Comparison of ENCODE assay signal across 20 mouse cellular contexts in genomic region chr11:88369898-88370297, GRCm38 (mm10).
DNase-seq lines count a peak whose midpoint lies in the region; ATAC-seq and TF ChIP-seq lines count a peak whose summit lies in the region.
"Had no signal": no experiment of that assay in that cellular context is flagged by ENCODE, and none has a peak within 500 bp of the region (broad histone marks: within the 10 kb centered on the region; RNA-seq: fewer than 3 reads in every experiment).

No protein-coding gene starts in this region.

- TF ChIP-seq CTCF in layer of hippocampus, adult 2 months (conservative IDR thresholded peaks at IDR 0.05): no peak

- no peak for DNase-seq in heart, embryonic 10.5 days (ENCODE audit: low spot score)
- peak; percentile 56 for DNase-seq in kidney, postnatal 10 days
- no peak for DNase-seq in kidney, adult 8-10 months
- DNase-seq in midbrain, embryonic 14.5 days: no peak
- no peak for DNase-seq in midbrain, embryonic 10.5 days (ENCODE audit: low spot score)
- peak; percentile 17 for DNase-seq in lung, postnatal 14 days
- no peak for DNase-seq in layer of hippocampus, adult 2 months (ENCODE audit: low spot score in 2 of 2)
- DNase-seq: cerebellum, adult 18-20 months; gastrocnemius, postnatal 14 days; kidney, adult 18-20 months; liver, postnatal 0 days; spleen, adult 18-20 months had no signal

- peaks cover 2% of the 10 kb centered on the region; the same call in 1 of the 2 replicates for H3K36me3 ChIP-seq in heart, embryonic 11.5 days (ENCODE audit: control insufficient read depth, insufficient read depth, low read length)
- H3K36me3 ChIP-seq in heart, embryonic 10.5 days: peaks cover 32% of the 10 kb centered on the region
- H3K36me3 ChIP-seq in midbrain, embryonic 14.5 days (ENCODE audit: control insufficient read depth, insufficient read depth, low read length): peaks cover 12% of the 10 kb centered on the region; the same call in 1 of the 2 replicates
- peaks cover 82% of the 10 kb centered on the region for H3K36me3 ChIP-seq in midbrain, embryonic 10.5 days
- H3K36me3 ChIP-seq: hindbrain, embryonic 15.5 days; stomach, embryonic 15.5 days had no signal

- no peak overlapping the region for H3K4me2 ChIP-seq in heart, embryonic 11.5 days
- H3K4me2 ChIP-seq in midbrain, embryonic 14.5 days (ENCODE audit: low read length): no peak overlapping the region
- H3K4me2 ChIP-seq: hindbrain, embryonic 15.5 days; limb, embryonic 13.5 days; midbrain, embryonic 12.5 days; stomach, embryonic 15.5 days had no signal

- H3K27me3 ChIP-seq in heart, embryonic 11.5 days (ENCODE audit: control insufficient read depth, insufficient read depth, low read length): no peaks in the 10 kb centered on the region
- H3K27me3 ChIP-seq in heart, embryonic 10.5 days (ENCODE audit: insufficient read depth, poor library complexity, severe bottlenecking): no peaks in the 10 kb centered on the region
- H3K27me3 ChIP-seq in midbrain, embryonic 14.5 days (ENCODE audit: control insufficient read depth, insufficient read depth, low read length): no peaks in the 10 kb centered on the region
- no peaks in the 10 kb centered on the region for H3K27me3 ChIP-seq in midbrain, embryonic 10.5 days (ENCODE audit: low read depth, poor library complexity, severe bottlenecking)
- H3K27me3 ChIP-seq: hindbrain, embryonic 15.5 days; limb, embryonic 13.5 days; midbrain, embryonic 12.5 days; stomach, embryonic 15.5 days had no signal

- no peak for ATAC-seq in heart, embryonic 11.5 days (replicated peaks; ENCODE audit: insufficient number of reproducible peaks, low FRiP score, low TSS enrichment)
- no peak for ATAC-seq in midbrain, embryonic 14.5 days (ENCODE audit: low FRiP score, low TSS enrichment)
- ATAC-seq: liver, postnatal 0 days had no signal

- H3K4me1 ChIP-seq in heart, embryonic 11.5 days (ENCODE audit: control insufficient read depth, insufficient read depth, low read length): peaks cover 15% of the 10 kb centered on the region
- H3K4me1 ChIP-seq in heart, embryonic 10.5 days: peaks cover 62% of the 10 kb centered on the region
- H3K4me1 ChIP-seq in midbrain, embryonic 14.5 days (ENCODE audit: control insufficient read depth, insufficient read depth, low read length): 0 out of 2 replicates have a peak, but pooled peaks cover 7% of the 10 kb centered on the region
- peaks cover 41% of the 10 kb centered on the region for H3K4me1 ChIP-seq in midbrain, embryonic 10.5 days

- no peak overlapping the region for H3K9ac ChIP-seq in heart, embryonic 11.5 days (ENCODE audit: low read depth, low read length)
- no peak overlapping the region for H3K9ac ChIP-seq in midbrain, embryonic 14.5 days (replicated peaks; ENCODE audit: low read length)
- H3K9ac ChIP-seq: hindbrain, embryonic 15.5 days; limb, embryonic 13.5 days; liver, postnatal 0 days; midbrain, embryonic 12.5 days; stomach, embryonic 15.5 days had no signal

- H3K27ac ChIP-seq in heart, embryonic 11.5 days (ENCODE audit: low read depth, low read length): 0 out of 2 replicates have a peak overlapping the region, but pooled peaks have one; percentile 42
- H3K27ac ChIP-seq in heart, embryonic 10.5 days: no peak overlapping the region; the same call in 1 of the 2 replicates
- H3K27ac ChIP-seq in midbrain, embryonic 14.5 days (replicated peaks; ENCODE audit: low read depth, low read length): peak overlapping the region; percentile 37; the same call in 1 of the 2 replicates
- no peak overlapping the region for H3K27ac ChIP-seq in midbrain, embryonic 10.5 days (replicated peaks)
- no peak overlapping the region for H3K27ac ChIP-seq in layer of hippocampus, adult 2 months
- H3K27ac ChIP-seq: forebrain, embryonic 10.5 days; hindbrain, embryonic 15.5 days; left cerebral cortex, adult 2 months; limb, embryonic 13.5 days; midbrain, embryonic 12.5 days; stomach, embryonic 15.5 days had no signal

- no peaks in the 10 kb centered on the region for H3K9me3 ChIP-seq in heart, embryonic 11.5 days (replicated peaks; ENCODE audit: control insufficient read depth, low read length)
- H3K9me3 ChIP-seq in heart, embryonic 10.5 days: no peaks in the 10 kb centered on the region
- no peaks in the 10 kb centered on the region for H3K9me3 ChIP-seq in midbrain, embryonic 14.5 days (ENCODE audit: control insufficient read depth, low read length)
- H3K9me3 ChIP-seq in midbrain, embryonic 10.5 days (replicated peaks): no peaks in the 10 kb centered on the region
- H3K9me3 ChIP-seq: forebrain, embryonic 10.5 days; G1E; hindbrain, embryonic 15.5 days; limb, embryonic 13.5 days; midbrain, embryonic 12.5 days; stomach, embryonic 15.5 days had no signal

- H3K4me3 ChIP-seq in heart, embryonic 11.5 days (ENCODE audit: low read depth, low read length): no peak overlapping the region
- H3K4me3 ChIP-seq in heart, embryonic 10.5 days: no peak overlapping the region
- no peak overlapping the region for H3K4me3 ChIP-seq in midbrain, embryonic 14.5 days (replicated peaks; ENCODE audit: low read depth, low read length)
- H3K4me3 ChIP-seq in midbrain, embryonic 10.5 days: no peak overlapping the region
- no peak overlapping the region for H3K4me3 ChIP-seq in layer of hippocampus, adult 2 months
- H3K4me3 ChIP-seq: forebrain, embryonic 10.5 days; hindbrain, embryonic 15.5 days; left cerebral cortex, adult 2 months; limb, embryonic 13.5 days; midbrain, embryonic 12.5 days; stomach, embryonic 15.5 days had no signal

- 63% methylated on average over 3 of the region's 3 CpGs for WGBS in heart, embryonic 11.5 days (ENCODE audit: insufficient replicate concordance)
- WGBS in heart, embryonic 10.5 days: 57% methylated on average over 3 of the region's 3 CpGs
- WGBS in midbrain, embryonic 14.5 days: 75% methylated on average over 3 of the region's 3 CpGs
- 85% methylated on average over 3 of the region's 3 CpGs for WGBS in midbrain, embryonic 10.5 days

Comparison
In these comparisons a context has a peak if more than half of its experiments do, and no peak if none do; other contexts are left out.
1. H3K27ac ChIP-seq: peak in heart, embryonic 11.5 days (single experiment) and midbrain, embryonic 14.5 days (single experiment); none in heart, embryonic 10.5 days (single experiment), midbrain, embryonic 10.5 days (single experiment) and layer of hippocampus, adult 2 months (single experiment).
2. DNase-seq: peak in kidney, postnatal 10 days (single experiment) and lung, postnatal 14 days (single experiment); none in heart, embryonic 10.5 days (single experiment), kidney, adult 8-10 months (0 of 2), midbrain, embryonic 14.5 days (single experiment), midbrain, embryonic 10.5 days (single experiment) and layer of hippocampus, adult 2 months (0 of 2).